In the genomic region with DNA sequence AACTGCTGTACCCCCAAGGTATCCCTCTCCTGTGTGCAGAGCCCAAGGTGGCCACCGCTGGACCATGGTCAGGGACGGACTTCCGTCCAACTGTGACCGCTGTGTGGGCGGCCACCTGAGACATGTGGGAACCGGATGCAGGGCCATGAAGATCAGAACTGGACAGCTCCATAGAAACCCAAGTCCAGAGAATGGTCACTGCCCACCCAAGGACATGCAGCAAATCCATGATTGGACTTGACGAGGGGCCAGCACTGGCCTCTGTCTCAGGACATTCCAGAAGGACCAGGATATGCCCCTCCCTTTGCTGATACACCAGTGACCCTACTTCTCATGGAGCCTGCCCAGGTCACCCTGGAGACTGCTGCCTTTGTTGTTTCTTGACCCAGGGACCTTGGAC, we compare ENCODE assay signal across 19 mouse cellular contexts.
"Had no signal": no experiment of that assay in that cellular context is flagged by ENCODE, and none has a peak within 500 bp of the region (broad histone marks: within the 10 kb centered on the region; RNA-seq: fewer than 3 reads in every experiment).

No protein-coding gene starts in this region.

- H3K4me3 ChIP-seq: layer of hippocampus, adult 2 months; limb, embryonic 10.5 days; limb, embryonic 13.5 days; liver, embryonic 13.5 days; midbrain, embryonic 12.5 days; midbrain, embryonic 15.5 days; neural tube, embryonic 12.5 days; neural tube, embryonic 15.5 days; stomach, embryonic 15.5 days had no signal

- DNase-seq: kidney, adult 8-10 months; kidney, postnatal 14 days; layer of hippocampus, adult 9-11 months; liver; liver, embryonic 13.5 days; lung, embryonic 14.5 days; right cerebral cortex, postnatal 25 days; spleen, adult 18-20 months; thymus, postnatal 36 days had no signal

- H3K4me2 ChIP-seq: limb, embryonic 13.5 days; liver, embryonic 13.5 days; lung, embryonic 14.5 days; midbrain, embryonic 12.5 days; midbrain, embryonic 15.5 days; neural tube, embryonic 12.5 days; neural tube, embryonic 15.5 days; stomach, embryonic 15.5 days had no signal

- H3K27ac ChIP-seq: layer of hippocampus, adult 2 months; limb, embryonic 10.5 days; limb, embryonic 13.5 days; liver, embryonic 13.5 days; midbrain, embryonic 12.5 days; midbrain, embryonic 15.5 days; neural tube, embryonic 12.5 days; neural tube, embryonic 15.5 days; stomach, embryonic 15.5 days had no signal

- H3K9ac ChIP-seq: limb, embryonic 13.5 days; liver, embryonic 13.5 days; lung, embryonic 14.5 days; midbrain, embryonic 12.5 days; midbrain, embryonic 15.5 days; neural tube, embryonic 12.5 days; neural tube, embryonic 15.5 days; stomach, embryonic 15.5 days had no signal

- ATAC-seq: intestine, postnatal 0 days; lung, postnatal 0 days; midbrain, embryonic 15.5 days had no signal

- H3K9me3 ChIP-seq: limb, embryonic 10.5 days; limb, embryonic 13.5 days; liver, embryonic 13.5 days; midbrain, embryonic 12.5 days; midbrain, embryonic 15.5 days; neural tube, embryonic 12.5 days; neural tube, embryonic 15.5 days; stomach, embryonic 15.5 days had no signal

- H3K36me3 ChIP-seq: limb, embryonic 10.5 days; midbrain, embryonic 12.5 days; midbrain, embryonic 15.5 days; neural tube, embryonic 15.5 days had no signal

- H3K27me3 ChIP-seq: limb, embryonic 13.5 days; liver, embryonic 13.5 days; midbrain, embryonic 12.5 days; midbrain, embryonic 15.5 days; neural tube, embryonic 12.5 days; neural tube, embryonic 15.5 days; stomach, embryonic 15.5 days had no signal
